Mouse (Mus musculus) stomach, embryonic 16.5 days (tissue): ENCODE results near the gene Col4a3. TPM values are rescaled to one million over a fixed set of nuclear protein-coding genes. Genes with fewer than 3 reads are reported as not detected.
A peak's percentile ranks its signal among the peaks of the same experiment; 100 is the strongest.

Experiments
- ATAC-seq: fragments of 200-750 bp; cut with Nextera tagmentation; 2 replicates; pipeline ENCODE4 v1.8.0; 2017; ENCODE audit warnings: moderate number of reproducible peaks, moderate TSS enrichment; ENCODE audit not compliant: insufficient read depth, low FRiP score
- H3K27ac ChIP-seq: fragments of 300-500 bp; sonication (generic); 2 replicates; pipeline ENCODE4 v1.5.1; 2014; ENCODE audit warnings: low read length
- H3K27me3 ChIP-seq: fragments of 300-500 bp; sonication (generic); 2 replicates; pipeline ENCODE4 v1.6.1; 2014; ENCODE audit warnings: low read length, control low read depth, mixed read lengths; ENCODE audit not compliant: control insufficient read depth, insufficient read depth
- H3K36me3 ChIP-seq: fragments of 300-500 bp; sonication (generic); 2 replicates; pipeline ENCODE4 v1.6.1; 2014; ENCODE audit warnings: low read length; ENCODE audit not compliant: control insufficient read depth, insufficient read depth
- H3K4me1 ChIP-seq: fragments of 300-500 bp; sonication (generic); 2 replicates; pipeline ENCODE4 v1.6.1; 2014; ENCODE audit warnings: low read length, control low read depth, mixed read lengths; ENCODE audit not compliant: control insufficient read depth, insufficient read depth
- H3K4me2 ChIP-seq: fragments of 300-500 bp; sonication (generic); 2 replicates; pipeline ENCODE4 v1.6.1; 2014; ENCODE audit warnings: low read depth, low read length, mixed read lengths
- H3K4me3 ChIP-seq: fragments of 300-500 bp; sonication (generic); replicated peaks from 2 replicates; pipeline ENCODE4 v1.5.1; 2014; ENCODE audit warnings: mild to moderate bottlenecking, low read length
- H3K9ac ChIP-seq: fragments of 300-500 bp; sonication (generic); 2 replicates; pipeline ENCODE4 v1.6.1; 2014; ENCODE audit warnings: low read length
- H3K9me3 ChIP-seq: fragments of 300-500 bp; sonication (generic); replicated peaks from 2 replicates; pipeline ENCODE4 v1.6.1; 2016; ENCODE audit warnings: low read length, control low read depth; ENCODE audit not compliant: control insufficient read depth
- WGBS: fragments of 180-500 bp; shearing (Covaris S2); extraction: QIAGEN DNeasy Blood & Tissue Kit; methylation state at CpG from one replicate; pipeline ENCODE4 v1.1.7; 2014; 5-methylcytosine and 5-hydroxymethylcytosine counted together
- polyA plus RNA-seq: library from polyadenylated mRNA; unstranded; fragments of >200 nt; fragmentation: Nextera tagmentation; extraction: Ambion mirVana; gene quantifications from 2 replicates; pipeline ENCODE4 v1.2.1, GENCODE M21; 2015

Gene Col4a3
- polyA plus RNA-seq, 1 experiment from 2014 or later = 0.63 TPM

GRCm38 (mm10) chr1:82596864-82597596, 10.3 kb downstream of the Col4a3 start:
- Histone ChIP-seq H3K9me3 (no peaks in the 10 kb centered on the region), H3K9ac (no peak overlapping the region), H3K4me1 (0 out of 2 replicates have a peak, but pooled peaks cover 3% of the 10 kb centered on the region), H3K36me3 (no peaks in the 10 kb centered on the region), H3K4me3 (no peak overlapping the region), H3K27me3 (no peaks in the 10 kb centered on the region), H3K4me2 (no peak overlapping the region), H3K27ac (no peak overlapping the region)
- 27% methylated on average over 6 of the region's 6 CpGs for WGBS
- ATAC-seq = peak; percentile 87

- Histone ChIP-seq H3K4me1 (no peaks in the 10 kb centered on the region), H3K9me3 (no peaks in the 10 kb centered on the region), H3K27ac (no peak overlapping the region), H3K36me3 (no peaks in the 10 kb centered on the region), H3K27me3 (no peaks in the 10 kb centered on the region), H3K9ac (no peak overlapping the region), H3K4me2 (no peak overlapping the region), H3K4me3 (no peak overlapping the region)
- WGBS = 65% methylated on average over 7 of the region's 7 CpGs
- no peak for ATAC-seq
Observed at GRCm38 (mm10) chr1:82603198-82603950, 16.7 kb downstream of the Col4a3 start.

DNA sequence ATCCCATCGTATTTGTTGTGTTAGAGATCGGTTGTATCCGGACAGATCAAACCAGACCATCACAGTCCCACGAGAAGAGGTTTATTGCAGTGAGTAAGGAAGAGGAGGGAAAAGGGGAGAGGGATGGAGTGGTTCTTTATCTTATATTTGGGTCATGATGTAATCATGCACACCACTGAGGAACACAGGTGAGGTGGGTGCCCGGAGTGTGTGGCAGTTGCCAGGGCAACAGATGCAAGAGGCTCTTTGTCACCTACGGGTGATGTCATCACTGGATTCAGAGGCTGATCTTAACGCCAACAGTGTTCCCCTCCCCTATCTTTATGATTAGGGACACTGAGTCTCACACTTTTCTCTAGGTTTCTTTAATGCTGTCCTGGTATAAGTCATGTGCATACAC, 18.6 kb downstream of the Col4a3 start:
- no peaks in the 10 kb centered on the region for H3K27me3 ChIP-seq
- no peak overlapping the region for H3K9ac ChIP-seq
- no peak overlapping the region for H3K4me2 ChIP-seq
- H3K36me3 ChIP-seq = no peaks in the 10 kb centered on the region
- no peak overlapping the region for H3K4me3 ChIP-seq
- no peak for ATAC-seq
- 79% methylated on average over 7 of the region's 7 CpGs for WGBS
- no peak overlapping the region for H3K27ac ChIP-seq
- H3K4me1 ChIP-seq = no peaks in the 10 kb centered on the region
- no peaks in the 10 kb centered on the region for H3K9me3 ChIP-seq

GRCm38 (mm10) chr1:82605856-82606255, 19.1 kb downstream of the Col4a3 start:
- ATAC-seq = no peak
- no peaks in the 10 kb centered on the region for H3K9me3 ChIP-seq

DNA sequence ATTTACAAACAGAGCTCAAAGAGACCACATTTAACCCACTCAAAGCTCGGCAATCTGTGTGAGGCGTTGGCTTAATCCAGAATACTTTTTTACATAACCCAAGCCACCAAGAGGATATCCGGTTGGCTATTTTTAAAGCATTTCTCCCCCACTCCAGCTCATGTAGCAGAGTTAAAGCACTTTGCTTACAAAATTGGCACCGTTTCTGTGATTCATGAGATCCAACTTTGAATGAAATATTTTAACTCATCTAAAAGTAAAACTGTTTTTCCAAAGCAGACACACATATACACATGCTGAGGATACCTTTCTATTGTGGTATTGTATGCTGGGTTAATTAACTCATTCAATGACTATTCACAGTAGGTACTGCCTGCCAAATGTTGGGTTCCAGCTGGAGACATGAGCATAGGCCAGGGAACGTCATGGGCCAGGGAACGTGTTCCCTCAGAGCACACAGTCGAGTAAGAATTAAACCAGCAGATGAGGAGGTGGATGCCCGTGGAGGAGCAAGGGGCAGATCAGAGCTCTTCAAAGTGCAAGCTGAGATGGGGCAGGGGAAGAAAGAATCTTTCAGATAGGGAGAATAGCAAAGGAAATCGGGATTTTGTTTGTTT, 22.0 kb downstream of the Col4a3 start:
- no peak overlapping the region for H3K9ac ChIP-seq
- ATAC-seq = no peak
- 57% methylated on average over 9 of the region's 9 CpGs for WGBS
- H3K4me2 ChIP-seq = no peak overlapping the region
- H3K27ac ChIP-seq = no peak overlapping the region
- H3K36me3 ChIP-seq = no peaks in the 10 kb centered on the region
- no peaks in the 10 kb centered on the region for H3K4me1 ChIP-seq
- H3K9me3 ChIP-seq = no peaks in the 10 kb centered on the region
- no peak overlapping the region for H3K4me3 ChIP-seq
- H3K27me3 ChIP-seq = no peaks in the 10 kb centered on the region

More at GRCm38 (mm10) chr1:82605856-82606255, 19.1 kb downstream of the Col4a3 start:
- Histone ChIP-seq H3K4me1 (no peaks in the 10 kb centered on the region), H3K36me3 (no peaks in the 10 kb centered on the region), H3K27ac (no peak overlapping the region), H3K4me3 (no peak overlapping the region), H3K4me2 (no peak overlapping the region), H3K27me3 (no peaks in the 10 kb centered on the region), H3K9ac (no peak overlapping the region)
- 73% methylated on average over 7 of the region's 7 CpGs for WGBS

DNA sequence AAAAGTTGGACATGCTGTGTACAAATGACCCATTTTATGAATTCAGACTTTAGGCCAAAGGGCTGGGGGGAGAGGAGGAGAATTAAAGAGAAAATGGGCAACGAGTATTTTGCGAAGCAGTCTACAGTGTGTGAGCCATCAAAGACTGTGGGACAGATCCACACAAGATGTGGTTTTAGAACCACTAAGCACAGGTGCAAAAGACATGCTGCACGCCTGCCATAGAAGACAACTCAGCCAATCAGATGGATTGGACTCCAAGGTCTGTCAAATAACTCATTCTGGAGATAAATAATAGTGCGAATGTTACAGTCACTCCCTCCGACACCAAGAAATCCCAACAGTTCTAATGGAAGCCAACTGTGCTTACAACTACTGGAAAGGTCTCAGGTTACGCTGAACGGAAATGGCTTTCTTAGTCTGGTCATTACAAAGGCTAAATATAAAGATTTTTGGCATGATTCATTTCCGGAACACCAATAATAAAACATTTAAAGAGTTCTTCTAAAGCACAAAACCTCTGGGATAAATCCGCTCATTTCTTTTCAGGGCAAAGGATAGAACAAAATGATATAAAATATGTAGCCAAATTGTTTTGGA, 25.4 kb downstream of the Col4a3 start:
- 49% methylated on average over 9 of the region's 9 CpGs for WGBS
- Histone ChIP-seq H3K9me3 (no peaks in the 10 kb centered on the region), H3K4me1 (no peaks in the 10 kb centered on the region), H3K36me3 (no peaks in the 10 kb centered on the region), H3K9ac (no peak overlapping the region), H3K4me2 (no peak overlapping the region), H3K4me3 (no peak overlapping the region), H3K27me3 (no peaks in the 10 kb centered on the region), H3K27ac (no peak overlapping the region)
- no peak for ATAC-seq

- H3K36me3 ChIP-seq = no peaks in the 10 kb centered on the region
- H3K4me1 ChIP-seq = no peaks in the 10 kb centered on the region
- no peak for ATAC-seq
- H3K27me3 ChIP-seq = no peaks in the 10 kb centered on the region
- no peak overlapping the region for H3K27ac ChIP-seq
- H3K9me3 ChIP-seq = no peaks in the 10 kb centered on the region
- no peak overlapping the region for H3K4me3 ChIP-seq
- H3K9ac ChIP-seq = no peak overlapping the region
- 70% methylated on average over 5 of the region's 5 CpGs for WGBS
- no peak overlapping the region for H3K4me2 ChIP-seq
Observed at GRCm38 (mm10) chr1:82618001-82618400, 31.3 kb downstream of the Col4a3 start.

GRCm38 (mm10) chr1:82618592-82618991, 31.9 kb downstream of the Col4a3 start:
- 79% methylated on average over 5 of the region's 5 CpGs for WGBS
- no peak overlapping the region for H3K4me3 ChIP-seq
- no peak overlapping the region for H3K9ac ChIP-seq
- no peaks in the 10 kb centered on the region for H3K4me1 ChIP-seq
- H3K27ac ChIP-seq = no peak overlapping the region
- no peaks in the 10 kb centered on the region for H3K36me3 ChIP-seq
- ATAC-seq = no peak
- no peaks in the 10 kb centered on the region for H3K9me3 ChIP-seq
- H3K4me2 ChIP-seq = no peak overlapping the region
- H3K27me3 ChIP-seq = no peaks in the 10 kb centered on the region

- Histone ChIP-seq H3K36me3 (no peaks in the 10 kb centered on the region), H3K27ac (no peak overlapping the region), H3K4me1 (no peaks in the 10 kb centered on the region), H3K9ac (no peak overlapping the region), H3K27me3 (no peaks in the 10 kb centered on the region), H3K9me3 (no peaks in the 10 kb centered on the region), H3K4me3 (no peak overlapping the region), H3K4me2 (no peak overlapping the region)
- WGBS = 85% methylated on average over 5 of the region's 5 CpGs
- no peak for ATAC-seq
Observed at GRCm38 (mm10) chr1:82619981-82620380, 33.3 kb downstream of the Col4a3 start.
